In the genomic region with DNA sequence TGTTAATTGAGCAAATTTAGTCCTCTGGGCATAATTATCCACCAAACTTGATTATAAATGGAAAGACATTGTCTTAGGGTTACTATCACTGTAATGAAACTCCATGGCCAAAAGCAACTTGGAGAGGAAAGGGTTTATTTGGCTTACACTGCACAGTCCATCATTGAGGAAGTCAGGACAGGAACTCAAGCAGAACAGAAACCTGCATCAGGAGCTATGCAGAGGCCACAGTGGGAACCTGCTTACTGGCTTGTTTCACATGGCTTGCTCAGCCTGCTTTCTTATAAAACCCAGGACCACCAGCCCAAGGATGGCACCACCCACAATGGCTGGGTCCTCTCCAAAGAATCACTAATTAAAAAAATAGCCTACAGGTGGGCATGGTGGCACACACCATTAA, we compare ENCODE assay signal across 21 mouse cellular contexts. TPM values are rescaled to one million over a fixed set of nuclear protein-coding genes. Genes with fewer than 3 reads are reported as not detected.
DNase-seq lines count a peak whose midpoint lies in the region; ATAC-seq and TF ChIP-seq lines count a peak whose summit lies in the region.
"Had no signal": no experiment of that assay in that cellular context is flagged by ENCODE, and none has a peak within 500 bp of the region (broad histone marks: within the 10 kb centered on the region; RNA-seq: fewer than 3 reads in every experiment).

No protein-coding gene starts in this region.

- ATAC-seq in liver, postnatal 0 days: no peak
- peak; percentile 71 for ATAC-seq in megakaryocyte, adult 5-6 weeks (ENCODE audit: poor library complexity, severe bottlenecking)
- ATAC-seq in erythroblast, adult 5-6 weeks (replicated peaks; ENCODE audit: low FRiP score, poor library complexity, severe bottlenecking): no peak
- ATAC-seq: CD4-positive, CD25-positive, alpha-beta regulatory T cell, adult 4 months; forebrain, embryonic 16.5 days; hindbrain, embryonic 16.5 days; inflammation-experienced regulatory T-cells, adult 6 months had no signal

- TF ChIP-seq EP300 in liver, postnatal 0 days (IDR thresholded peaks at IDR 0.05; ENCODE audit: low read depth): no peak

- no peaks in the 10 kb centered on the region for H3K9me3 ChIP-seq in liver, postnatal 0 days (ENCODE audit: low read length)
- H3K9me3 ChIP-seq: embryonic facial prominence, embryonic 12.5 days; forebrain, embryonic 12.5 days; heart, embryonic 10.5 days; hindbrain, embryonic 12.5 days had no signal

- no peak overlapping the region for H3K9ac ChIP-seq in liver, postnatal 0 days (replicated peaks)
- H3K9ac ChIP-seq: embryonic facial prominence, embryonic 12.5 days; forebrain, embryonic 12.5 days; hindbrain, embryonic 12.5 days had no signal

- H3K27me3 ChIP-seq in liver, postnatal 0 days (ENCODE audit: insufficient read depth, low read length): no peaks in the 10 kb centered on the region
- H3K27me3 ChIP-seq: embryonic facial prominence, embryonic 12.5 days; forebrain, embryonic 12.5 days; hindbrain, embryonic 12.5 days had no signal

- DNase-seq in liver, postnatal 0 days: no peak
- DNase-seq in liver: no peak
- DNase-seq in frontal cortex, postnatal 10 days (ENCODE audit: low spot score in 2 of 2): no peak
- no peak for DNase-seq in retina, postnatal 1 day
- DNase-seq: adrenal gland, postnatal 14 days; cerebellum, adult 2 months; cerebellum, postnatal 14 days; gastrocnemius, postnatal 14 days; heart, postnatal 10 days; heart, postnatal 4 days had no signal

- H3K4me2 ChIP-seq in liver, postnatal 0 days (ENCODE audit: low read depth, low read length): no peak overlapping the region
- H3K4me2 ChIP-seq: embryonic facial prominence, embryonic 12.5 days; forebrain, embryonic 12.5 days; hindbrain, embryonic 12.5 days had no signal

- H3K36me3 ChIP-seq in liver, postnatal 0 days (replicated peaks; ENCODE audit: insufficient read depth, low read length): no peaks in the 10 kb centered on the region
- H3K36me3 ChIP-seq: embryonic facial prominence, embryonic 12.5 days; forebrain, embryonic 12.5 days; hindbrain, embryonic 12.5 days had no signal

- TF ChIP-seq POLR2A in bone marrow macrophage, adult 2 months (IDR thresholded peaks at IDR 0.05; ENCODE audit: borderline replicate concordance, low read depth, low read length): no peak

- TF ChIP-seq CTCF in liver, postnatal 0 days (IDR thresholded peaks at IDR 0.05; ENCODE audit: low read depth): no peak
- no peak for TF ChIP-seq CTCF in bone marrow macrophage, adult 2 months (IDR thresholded peaks at IDR 0.05; ENCODE audit: low read depth, low read length)

- H3K4me1 ChIP-seq in liver, postnatal 0 days (ENCODE audit: insufficient read depth): no peaks in the 10 kb centered on the region
- peaks cover 24% of the 10 kb centered on the region for H3K4me1 ChIP-seq in bone marrow macrophage, adult 2 months (ENCODE audit: control insufficient read depth, insufficient read depth, low read length)
- H3K4me1 ChIP-seq: embryonic facial prominence, embryonic 12.5 days; forebrain, embryonic 12.5 days; heart, embryonic 10.5 days; hindbrain, embryonic 12.5 days had no signal

- no peak overlapping the region for H3K4me3 ChIP-seq in liver, postnatal 0 days (ENCODE audit: low read depth, low read length)
- H3K4me3 ChIP-seq in bone marrow macrophage, adult 2 months (ENCODE audit: insufficient read depth, low read length): no peak overlapping the region
- H3K4me3 ChIP-seq: embryonic facial prominence, embryonic 12.5 days; forebrain, embryonic 12.5 days; heart, embryonic 10.5 days; hindbrain, embryonic 12.5 days had no signal

- peak overlapping the region; percentile 44; the same call in 1 of the 2 replicates for H3K27ac ChIP-seq in liver, postnatal 0 days (ENCODE audit: low read depth)
- H3K27ac ChIP-seq in bone marrow macrophage, adult 2 months (ENCODE audit: insufficient read depth, low read depth, low read length): peak overlapping the region; percentile 78
- H3K27ac ChIP-seq: embryonic facial prominence, embryonic 12.5 days; forebrain, embryonic 12.5 days; heart, embryonic 10.5 days; hindbrain, embryonic 12.5 days had no signal

RNA-seq across cellular contexts. Expression of a gene that starts 13.9 kb away (rescaled TPM):
- polyA plus RNA-seq in liver, postnatal 0 days (2015; fragmentation: Nextera tagmentation; extraction: Ambion mirVana): 3.1 and 3.5 TPM in 2 replicates
- polyA plus RNA-seq in bone marrow macrophage, adult 2 months (2012; ENCODE audit: insufficient read depth, insufficient read length, missing spikeins): 9.6 and 13.2 TPM in 2 replicates
- 12.8 and 15.6 TPM in 2 replicates for total RNA-seq in megakaryocyte, adult 5-6 weeks (2015)
- 6.6 and 8.5 TPM in 2 replicates for total RNA-seq in megakaryocyte, adult 5-6 weeks (2017)
- 0.42 and 1.3 TPM in 2 replicates for total RNA-seq in erythroblast, adult 5-6 weeks (2015; ENCODE audit: low replicate concordance)
- 0.60 and 1.4 TPM in 2 replicates for total RNA-seq in erythroblast, adult 5-6 weeks (2017; ENCODE audit: low replicate concordance)

RNA-seq across cellular contexts. Expression of a gene that starts 18.9 kb away (rescaled TPM):
- 2.0 and 2.2 TPM in 2 replicates for polyA plus RNA-seq in liver, postnatal 0 days (2015; fragmentation: Nextera tagmentation; extraction: Ambion mirVana)
- polyA plus RNA-seq in bone marrow macrophage, adult 2 months (2012; ENCODE audit: insufficient read depth, insufficient read length, missing spikeins): 6.7 and 6.9 TPM in 2 replicates
- total RNA-seq in megakaryocyte, adult 5-6 weeks (2015): 1.2 and 1.7 TPM in 2 replicates
- 6.6 and 6.8 TPM in 2 replicates for total RNA-seq in megakaryocyte, adult 5-6 weeks (2017)
- total RNA-seq in erythroblast, adult 5-6 weeks (2015; ENCODE audit: low replicate concordance): not detected in 2 replicates
- 0.28 and 0.77 TPM in 2 replicates for total RNA-seq in erythroblast, adult 5-6 weeks (2017; ENCODE audit: low replicate concordance)
